ENCODE assay signal across 8 mouse cellular contexts in the genomic region with DNA sequence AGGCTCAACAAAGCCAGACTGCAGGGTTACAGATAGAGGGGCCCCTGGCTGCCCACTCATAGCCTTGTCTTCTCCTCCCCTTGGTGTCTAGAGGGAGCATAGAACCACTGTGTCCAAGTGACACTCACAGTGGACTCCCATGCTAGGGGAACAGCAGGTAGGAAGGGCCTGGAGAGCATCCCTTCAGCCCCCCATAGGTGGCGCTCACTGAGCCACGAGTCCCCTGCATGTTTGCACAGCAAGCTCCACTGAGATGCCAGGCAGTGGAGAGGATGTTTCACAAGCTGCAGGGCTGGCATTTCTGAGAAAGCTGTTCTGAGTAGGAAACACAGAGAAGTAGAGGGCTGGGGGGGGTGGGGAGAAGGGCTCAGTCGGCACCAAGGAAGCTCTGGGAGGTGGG. TPM values are rescaled to one million over a fixed set of nuclear protein-coding genes. Genes with fewer than 3 reads are reported as not detected.
DNase-seq lines count a peak whose midpoint lies in the region; ATAC-seq and TF ChIP-seq lines count a peak whose summit lies in the region.

No protein-coding gene starts in this region.

- WGBS in kidney, postnatal 0 days: 18% methylated on average over 3 of the region's 3 CpGs

- no peak overlapping the region for H3K4me2 ChIP-seq in kidney, postnatal 0 days (ENCODE audit: low read length)

- no peak overlapping the region for H3K9ac ChIP-seq in kidney, postnatal 0 days (ENCODE audit: low read depth, low read length)

- no peaks in the 10 kb centered on the region for H3K9me3 ChIP-seq in kidney, postnatal 0 days (replicated peaks; ENCODE audit: low read length)

- no peaks in the 10 kb centered on the region for H3K4me1 ChIP-seq in kidney, postnatal 0 days (replicated peaks; ENCODE audit: insufficient read depth, low read length)

- peak; percentile 31 for DNase-seq in left cerebral cortex, adult 11 months (ENCODE audit: low spot score)
- no peak for DNase-seq in left cerebral cortex, adult 8-10 months (ENCODE audit: low spot score in 2 of 2)
- DNase-seq in adrenal gland, postnatal 4 days (ENCODE audit: low spot score in 2 of 2): peak; percentile 41 to 49
- peak; percentile 51 for DNase-seq in gastrocnemius, postnatal 25 days
- DNase-seq in kidney, postnatal 0 days (ENCODE audit: low spot score): peak; percentile 65
- DNase-seq in lung, adult 18-20 months: peak; percentile 82 to 88
- peak; percentile 55 for DNase-seq in ovary, postnatal 14 days (ENCODE audit: low spot score)
- peak; percentile 90 for DNase-seq in thymus, postnatal 14 days

- no peaks in the 10 kb centered on the region for H3K27me3 ChIP-seq in kidney, postnatal 0 days (ENCODE audit: insufficient read depth, low read length)

- no peak overlapping the region for H3K27ac ChIP-seq in kidney, postnatal 0 days

- peak; percentile 75 for TF ChIP-seq CTCF in kidney, postnatal 0 days (IDR thresholded peaks at IDR 0.05; ENCODE audit: low read depth)

- no peak for ATAC-seq in kidney, postnatal 0 days (replicated peaks; ENCODE audit: low FRiP score, low read depth)

- H3K4me3 ChIP-seq in kidney, postnatal 0 days (replicated peaks; ENCODE audit: low read depth, low read length): no peak overlapping the region

- H3K36me3 ChIP-seq in kidney, postnatal 0 days (ENCODE audit: insufficient read depth, low read length): no peaks in the 10 kb centered on the region

RNA-seq across cellular contexts. Expression of a gene that starts 32.5 kb away (rescaled TPM):
- total RNA-seq in left cerebral cortex, adult 8-10 months (2022): 10 to 100 TPM; 72.0 to 83.7 (median 76.7) TPM
- total RNA-seq in adrenal gland, postnatal 4 days (2021): 10 to 100 TPM; 75.7 to 81.1 TPM
- total RNA-seq in gastrocnemius, postnatal 25 days (2021): 10 to 100 TPM; 21.0 to 22.2 TPM
- polyA plus RNA-seq in kidney, postnatal 0 days (2015; fragmentation: Nextera tagmentation; extraction: Ambion mirVana): 93.0 and 103 TPM in 2 replicates

RNA-seq across cellular contexts. Expression of a gene that starts 32.7 kb away (rescaled TPM):
- total RNA-seq in left cerebral cortex, adult 8-10 months (2022): 1 to 10 TPM; 5.1 to 8.2 (median 6.0) TPM
- 10 to 100 TPM; 30.9 to 31.2 TPM for total RNA-seq in adrenal gland, postnatal 4 days (2021)
- total RNA-seq in gastrocnemius, postnatal 25 days (2021): 1 to 10 TPM; 2.0 to 3.7 TPM
- polyA plus RNA-seq in kidney, postnatal 0 days (2015; fragmentation: Nextera tagmentation; extraction: Ambion mirVana): 22.2 and 22.8 TPM in 2 replicates

RNA-seq across cellular contexts. Expression of a gene that starts 46.5 kb away (rescaled TPM):
- 10 to 100 TPM; 10.9 to 16.5 (median 13.2) TPM for total RNA-seq in left cerebral cortex, adult 8-10 months (2022)
- total RNA-seq in adrenal gland, postnatal 4 days (2021): 10 to 100 TPM; 40.6 to 41.4 TPM
- total RNA-seq in gastrocnemius, postnatal 25 days (2021): 10 to 100 TPM; 16.1 to 17.4 TPM
- polyA plus RNA-seq in kidney, postnatal 0 days (2015; fragmentation: Nextera tagmentation; extraction: Ambion mirVana): 24.7 and 31.9 TPM in 2 replicates

RNA-seq across cellular contexts. Expression of a gene that starts 52.8 kb away (rescaled TPM):
- total RNA-seq in left cerebral cortex, adult 8-10 months (2022): 10 to 100 TPM; 57.9 to 61.4 (median 58.4) TPM
- total RNA-seq in adrenal gland, postnatal 4 days (2021): 10 to 100 TPM; 67.3 to 72.7 TPM
- 10 to 100 TPM in 1 of 2 experiments, 1 to 10 TPM in 1; 8.8 to 11.9 TPM for total RNA-seq in gastrocnemius, postnatal 25 days (2021)
- 72.7 and 74.4 TPM in 2 replicates for polyA plus RNA-seq in kidney, postnatal 0 days (2015; fragmentation: Nextera tagmentation; extraction: Ambion mirVana)

RNA-seq across cellular contexts. Expression of a gene that starts 58.9 kb away (rescaled TPM):
- not detected for total RNA-seq in left cerebral cortex, adult 8-10 months (2022)
- total RNA-seq in adrenal gland, postnatal 4 days (2021): not detected
- not detected for total RNA-seq in gastrocnemius, postnatal 25 days (2021)
- polyA plus RNA-seq in kidney, postnatal 0 days (2015; fragmentation: Nextera tagmentation; extraction: Ambion mirVana): not detected in 2 replicates

Comparison
In these comparisons a context has a peak if more than half of its experiments do, and no peak if none do; other contexts are left out.
1. DNase-seq: peak in left cerebral cortex, adult 11 months (single experiment), adrenal gland, postnatal 4 days (2 of 2), gastrocnemius, postnatal 25 days (single experiment), kidney, postnatal 0 days (single experiment), lung, adult 18-20 months (2 of 2), ovary, postnatal 14 days (single experiment) and thymus, postnatal 14 days (single experiment); none in left cerebral cortex, adult 8-10 months (0 of 2).